Mouse (Mus musculus): ENCODE results near the gene Tecta. TPM values are rescaled to one million over a fixed set of nuclear protein-coding genes. Genes with fewer than 3 reads are reported as not detected.

The Tecta gene
- polyA plus RNA-seq, 1 experiment: 0.03 TPM

DNA sequence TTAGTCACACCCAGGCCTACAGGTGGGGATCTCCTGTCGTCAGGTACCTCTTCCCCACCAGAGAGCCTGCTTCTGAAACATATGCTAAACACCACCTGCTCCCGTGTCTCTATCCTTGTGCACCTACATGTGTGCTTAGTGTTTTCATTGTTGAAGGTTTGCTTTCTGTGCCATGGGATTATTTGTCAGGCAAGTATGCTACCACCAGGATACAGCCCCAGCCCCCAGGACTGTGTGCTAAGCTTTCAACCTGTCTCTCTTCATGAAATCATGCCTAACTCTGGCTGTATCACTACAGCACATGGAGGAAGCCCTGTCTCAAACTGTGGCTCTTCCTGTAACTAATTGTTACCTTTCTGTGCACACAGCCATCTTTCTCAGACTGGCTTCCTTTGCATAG, 105.6 kb downstream of the Tecta start:
- TF ChIP-seq POLR2A (IDR thresholded peaks at IDR 0.05; ENCODE audit: low read depth, low read length) (no peak), CTCF (IDR thresholded peaks at IDR 0.05; ENCODE audit: extremely low read depth, insufficient read length, insufficient replicate concordance, low read depth, low read length) (no peak)
- Histone ChIP-seq H3K36me3 (ENCODE audit: control insufficient read depth, insufficient read depth, low read length) (no peaks in the 10 kb centered on the region), H3K4me3 (ENCODE audit: low read depth, low read length) (no peak overlapping the region), H3K27ac (ENCODE audit: insufficient read depth, low read depth, low read length) (no peak overlapping the region), H3K27me3 (ENCODE audit: control insufficient read depth, insufficient read depth, low read length) (no peaks in the 10 kb centered on the region), H3K4me1 (ENCODE audit: control insufficient read depth, insufficient read depth, insufficient read length, low read length) (no peaks in the 10 kb centered on the region)
- WGBS: 70% methylated on average over 2 of the region's 2 CpGs

- H3K4me1 ChIP-seq (ENCODE audit: control insufficient read depth, insufficient read depth, insufficient read length, low read length): no peaks in the 10 kb centered on the region
- WGBS: 75% methylated on average over 3 of the region's 3 CpGs
Observed at GRCm38 (mm10) chr9:42293596-42293995, 106.1 kb downstream of the Tecta start.

GRCm38 (mm10) chr9:42293051-42293450, 106.7 kb downstream of the Tecta start:
- WGBS: 37% methylated on average over 7 of the region's 7 CpGs
- H3K4me1 ChIP-seq (ENCODE audit: control insufficient read depth, insufficient read depth, insufficient read length, low read length): no peaks in the 10 kb centered on the region
- no peak overlapping the region for H3K4me3 ChIP-seq (ENCODE audit: low read depth, low read length)
- TF ChIP-seq CTCF (IDR thresholded peaks at IDR 0.05; ENCODE audit: extremely low read depth, insufficient read length, insufficient replicate concordance, low read depth, low read length) (no peak), POLR2A (IDR thresholded peaks at IDR 0.05; ENCODE audit: low read depth, low read length) (no peak)
- no peaks in the 10 kb centered on the region for H3K27me3 ChIP-seq (ENCODE audit: control insufficient read depth, insufficient read depth, low read length)
- H3K36me3 ChIP-seq (ENCODE audit: control insufficient read depth, insufficient read depth, low read length): no peaks in the 10 kb centered on the region
- H3K27ac ChIP-seq (ENCODE audit: insufficient read depth, low read depth, low read length): no peak overlapping the region

More at GRCm38 (mm10) chr9:42293596-42293995, 106.1 kb downstream of the Tecta start:
- Histone ChIP-seq H3K36me3 (ENCODE audit: control insufficient read depth, insufficient read depth, low read length) (no peaks in the 10 kb centered on the region), H3K4me3 (ENCODE audit: low read depth, low read length) (no peak overlapping the region), H3K27me3 (ENCODE audit: control insufficient read depth, insufficient read depth, low read length) (no peaks in the 10 kb centered on the region), H3K27ac (ENCODE audit: insufficient read depth, low read depth, low read length) (no peak overlapping the region)
- TF ChIP-seq POLR2A (IDR thresholded peaks at IDR 0.05; ENCODE audit: low read depth, low read length): no peak
- TF ChIP-seq CTCF (IDR thresholded peaks at IDR 0.05; ENCODE audit: extremely low read depth, insufficient read length, insufficient replicate concordance, low read depth, low read length): no peak

DNA sequence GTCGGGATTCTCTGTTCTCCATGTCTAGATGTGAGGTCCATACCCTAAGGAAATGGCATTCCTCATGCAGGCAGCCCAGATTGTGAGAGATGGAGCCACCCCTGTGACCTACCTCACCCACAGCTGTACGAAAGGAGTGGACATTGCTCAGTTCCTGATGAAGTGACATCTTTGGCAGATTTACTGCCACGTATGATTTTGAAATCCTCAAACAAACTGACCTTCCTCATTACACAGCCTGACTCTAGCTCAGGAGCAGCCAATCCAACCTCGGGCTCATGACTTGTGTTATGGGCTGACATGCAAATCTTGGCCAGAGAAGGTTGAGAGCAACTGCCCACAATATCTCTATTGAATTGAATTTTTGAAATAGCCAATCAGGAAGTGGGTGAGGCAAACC, 120.1 kb downstream of the Tecta start:
- Histone ChIP-seq H3K27me3 (ENCODE audit: control insufficient read depth, insufficient read depth, low read length) (no peaks in the 10 kb centered on the region), H3K27ac (ENCODE audit: insufficient read depth, low read depth, low read length) (no peak overlapping the region), H3K4me1 (ENCODE audit: control insufficient read depth, insufficient read depth, insufficient read length, low read length) (no peaks in the 10 kb centered on the region; the same call in 1 of the 2 replicates), H3K4me3 (ENCODE audit: low read depth, low read length) (no peak overlapping the region), H3K36me3 (ENCODE audit: control insufficient read depth, insufficient read depth, low read length) (no peaks in the 10 kb centered on the region)
- TF ChIP-seq POLR2A (IDR thresholded peaks at IDR 0.05; ENCODE audit: low read depth, low read length) (no peak), CTCF (IDR thresholded peaks at IDR 0.05; ENCODE audit: extremely low read depth, insufficient read length, insufficient replicate concordance, low read depth, low read length) (no peak)
- WGBS: 31% methylated on average over 4 of the region's 4 CpGs

Other genes with a start within 250 kb of the Tecta start
- 35.5 and 90.5 TPM in 2 replicates for gene Sc5d, start 135.7 kb downstream of the Tecta start, polyA plus RNA-seq (2012; rRNA removed)
- gene Tbcel, start 107.9 kb upstream of the Tecta start, polyA plus RNA-seq (2012; rRNA removed): 1.8 and 4.9 TPM in 2 replicates